Mouse (Mus musculus) liver, embryonic 14.5 days (tissue): Measurements from ENCODE around the gene Chga.

ENCODE experiments used
- CTCF ChIP-seq: IDR thresholded peaks from 2 replicates; pipeline ENCODE4 v1.5.1; 2016; ENCODE audit warnings: antibody characterized with exemption, low read depth, control low read depth
- EP300 ChIP-seq: IDR thresholded peaks from 2 replicates; pipeline ENCODE4 v1.6.1; 2016; ENCODE audit warnings: antibody characterized with exemption, low read depth

DNA sequence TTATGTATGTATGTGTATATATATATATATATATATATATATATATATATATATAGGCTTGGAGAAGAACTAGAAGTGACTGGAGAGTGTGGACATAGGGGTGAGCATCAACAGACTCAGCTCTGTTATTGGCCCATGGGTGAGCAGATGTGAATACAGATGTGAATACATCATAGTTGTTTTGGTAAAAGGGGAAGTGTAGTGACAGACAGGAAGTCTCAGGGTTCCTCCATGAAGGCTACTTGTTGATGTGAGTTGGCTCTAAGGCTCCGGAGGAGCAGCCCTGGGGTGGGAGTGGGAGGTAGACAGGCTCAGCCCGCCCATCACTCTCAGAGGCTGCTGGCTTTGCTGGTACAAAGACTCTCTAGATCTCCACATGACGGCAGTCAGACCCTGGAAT lies 30.6 kb upstream of the Chga start:
- TF ChIP-seq CTCF = no peak
- no peak for TF ChIP-seq EP300
